Mouse (Mus musculus) heart, embryonic 16.5 days (tissue): ENCODE results near the gene C87436. TPM values are rescaled to one million over a fixed set of nuclear protein-coding genes. Genes with fewer than 3 reads are reported as not detected.

Experiments
- ATAC-seq: fragments of 200-750 bp; cut with Nextera tagmentation; replicated peaks from 2 replicates; pipeline ENCODE4 v1.8.0; 2017; ENCODE audit warnings: moderate number of reproducible peaks; ENCODE audit not compliant: insufficient read depth, low FRiP score; ENCODE audit errors: extremely low read depth
- H3K27ac ChIP-seq: fragments of 300-500 bp; sonication (generic); 2 replicates; pipeline ENCODE4 v1.5.1; 2014; ENCODE audit warnings: mild to moderate bottlenecking, low read length, control low read depth, moderate library complexity
- H3K27me3 ChIP-seq: fragments of 300-500 bp; sonication (generic); 2 replicates; pipeline ENCODE4 v1.6.1; 2014; ENCODE audit warnings: low read length, mixed read lengths; ENCODE audit not compliant: control insufficient read depth, insufficient read depth
- H3K36me3 ChIP-seq: fragments of 300-500 bp; sonication (generic); 2 replicates; pipeline ENCODE4 v1.6.1; 2014; ENCODE audit not compliant: control insufficient read depth, insufficient read depth
- H3K4me1 ChIP-seq: fragments of 300-500 bp; sonication (generic); 2 replicates; pipeline ENCODE4 v1.6.1; 2014; ENCODE audit warnings: low read length, mixed read lengths; ENCODE audit not compliant: control insufficient read depth, insufficient read depth
- H3K4me2 ChIP-seq: fragments of 300-500 bp; sonication (generic); 2 replicates; pipeline ENCODE4 v1.6.1; 2014; ENCODE audit warnings: low read depth, mild to moderate bottlenecking, control low read depth, low read length
- H3K4me3 ChIP-seq: fragments of 300-500 bp; sonication (generic); 2 replicates; pipeline ENCODE4 v1.5.1; 2014; ENCODE audit warnings: mild to moderate bottlenecking, control low read depth, low read length
- H3K9ac ChIP-seq: fragments of 300-500 bp; sonication (generic); 2 replicates; pipeline ENCODE4 v1.6.1; 2014; ENCODE audit warnings: low read length, control low read depth
- H3K9me3 ChIP-seq: fragments of 300-500 bp; sonication (generic); replicated peaks from 2 replicates; pipeline ENCODE4 v1.6.1; 2016; ENCODE audit warnings: low read length; ENCODE audit not compliant: control insufficient read depth
- WGBS: fragments of 180-500 bp; shearing (Covaris S2); extraction: QIAGEN DNeasy Blood & Tissue Kit; methylation state at CpG from one replicate; pipeline ENCODE4 v1.1.7; 2014; 5-methylcytosine and 5-hydroxymethylcytosine counted together
- polyA plus RNA-seq: library from polyadenylated mRNA; unstranded; fragments of >200 nt; fragmentation: Nextera tagmentation; extraction: Ambion mirVana; gene quantifications from 2 replicates; pipeline ENCODE4 v1.2.1, GENCODE M21; 2015

Gene C87436
- polyA plus RNA-seq, 1 experiment from 2014 or later: 20.1 TPM

GRCm38 (mm10) chr6:86474072-86474471 is 35.9 kb downstream of the C87436 start:
- H3K4me2 ChIP-seq: no peak overlapping the region
- no peaks in the 10 kb centered on the region for H3K27me3 ChIP-seq
- 91% methylated on average over 5 of the region's 5 CpGs for WGBS
- H3K4me3 ChIP-seq: no peak overlapping the region
- peaks cover 45% of the 10 kb centered on the region for H3K4me1 ChIP-seq
- no peaks in the 10 kb centered on the region for H3K9me3 ChIP-seq
- H3K9ac ChIP-seq: no peak overlapping the region
- peaks cover 6% of the 10 kb centered on the region; the same call in 1 of the 2 replicates for H3K36me3 ChIP-seq
- ATAC-seq: no peak
- no peak overlapping the region for H3K27ac ChIP-seq

GRCm38 (mm10) chr6:86474646-86475181 is 36.5 kb downstream of the C87436 start:
- H3K9ac ChIP-seq: no peak overlapping the region
- ATAC-seq: no peak
- no peaks in the 10 kb centered on the region for H3K27me3 ChIP-seq
- H3K4me3 ChIP-seq: no peak overlapping the region
- H3K36me3 ChIP-seq: peaks cover 4% of the 10 kb centered on the region; the same call in 1 of the 2 replicates
- H3K27ac ChIP-seq: peak overlapping the region; percentile 83
- no peak overlapping the region for H3K4me2 ChIP-seq
- H3K9me3 ChIP-seq: no peaks in the 10 kb centered on the region
- peaks cover 48% of the 10 kb centered on the region for H3K4me1 ChIP-seq

GRCm38 (mm10) chr6:86475462-86476167 is 37.4 kb downstream of the C87436 start:
- Histone ChIP-seq H3K27ac (peak overlapping the region; percentile 83), H3K9ac (peak overlapping the region; percentile 24; the same call in 1 of the 2 replicates), H3K36me3 (no peaks in the 10 kb centered on the region), H3K4me2 (no peak overlapping the region), H3K4me1 (peaks cover 57% of the 10 kb centered on the region), H3K4me3 (no peak overlapping the region), H3K27me3 (no peaks in the 10 kb centered on the region), H3K9me3 (no peaks in the 10 kb centered on the region)
- WGBS: 37% methylated on average over 9 of the region's 9 CpGs
- no peak for ATAC-seq

GRCm38 (mm10) chr6:86476931-86477330 is 38.8 kb downstream of the C87436 start:
- H3K27ac ChIP-seq: peak overlapping the region; percentile 90; the same call in 1 of the 2 replicates
- WGBS: 54% methylated on average over 5 of the region's 5 CpGs
- peaks cover 62% of the 10 kb centered on the region for H3K4me1 ChIP-seq
- H3K9me3 ChIP-seq: no peaks in the 10 kb centered on the region
- no peak overlapping the region for H3K4me2 ChIP-seq
- no peaks in the 10 kb centered on the region for H3K27me3 ChIP-seq
- no peak for ATAC-seq
- no peak overlapping the region for H3K9ac ChIP-seq
- no peaks in the 10 kb centered on the region for H3K36me3 ChIP-seq
- H3K4me3 ChIP-seq: no peak overlapping the region

- Histone ChIP-seq H3K36me3 (no peaks in the 10 kb centered on the region), H3K27me3 (no peaks in the 10 kb centered on the region), H3K4me1 (peaks cover 52% of the 10 kb centered on the region), H3K4me2 (no peak overlapping the region), H3K27ac (peak overlapping the region; percentile 90), H3K4me3 (no peak overlapping the region), H3K9me3 (no peaks in the 10 kb centered on the region), H3K9ac (no peak overlapping the region)
- peak; percentile 29 for ATAC-seq
- WGBS: 64% methylated on average over 3 of the region's 3 CpGs
Measured at GRCm38 (mm10) chr6:86479311-86479710, 41.1 kb downstream of the C87436 start.

GRCm38 (mm10) chr6:86479816-86480188 is 41.6 kb downstream of the C87436 start:
- H3K4me3 ChIP-seq: no peak overlapping the region
- no peaks in the 10 kb centered on the region for H3K27me3 ChIP-seq
- no peaks in the 10 kb centered on the region for H3K9me3 ChIP-seq
- H3K4me2 ChIP-seq: peak overlapping the region; percentile 53; the same call in 1 of the 2 replicates
- H3K36me3 ChIP-seq: no peaks in the 10 kb centered on the region
- no peak for ATAC-seq
- no peak overlapping the region; the same call in 1 of the 2 replicates for H3K9ac ChIP-seq
- H3K27ac ChIP-seq: peak overlapping the region; percentile 90
- H3K4me1 ChIP-seq: peaks cover 55% of the 10 kb centered on the region

- Histone ChIP-seq H3K4me2 (peak overlapping the region; percentile 53), H3K4me1 (peaks cover 50% of the 10 kb centered on the region), H3K27ac (peak overlapping the region; percentile 90), H3K27me3 (no peaks in the 10 kb centered on the region), H3K9me3 (no peaks in the 10 kb centered on the region), H3K9ac (peak overlapping the region; percentile 66), H3K4me3 (peak overlapping the region; percentile 29), H3K36me3 (no peaks in the 10 kb centered on the region)
- 0 out of 2 replicates have a peak, but pooled peaks have one; percentile 25 for ATAC-seq
- WGBS: 31% methylated on average over 9 of the region's 9 CpGs
Measured at GRCm38 (mm10) chr6:86480189-86480831, 42.1 kb downstream of the C87436 start.

GRCm38 (mm10) chr6:86481871-86482270 is 43.7 kb downstream of the C87436 start:
- Histone ChIP-seq H3K36me3 (no peaks in the 10 kb centered on the region), H3K4me3 (no peak overlapping the region), H3K9ac (no peak overlapping the region), H3K27me3 (no peaks in the 10 kb centered on the region), H3K9me3 (no peaks in the 10 kb centered on the region), H3K4me1 (peaks cover 41% of the 10 kb centered on the region), H3K4me2 (no peak overlapping the region), H3K27ac (peak overlapping the region; percentile 26)
- WGBS: 79% methylated on average over 5 of the region's 5 CpGs
- no peak for ATAC-seq
